Mouse (Mus musculus): ENCODE measurements around the gene Rhox2f.
"Not testable (repeated sequence)": the region's sequence is repeated elsewhere in the genome, so short reads cannot be mapped to it uniquely, and the experiment has no call there.

Rhox2f gene

GRCm38 (mm10) chrX:37571105-37571504 is at the start of gene Rhox2f:
Gene Rhox2f (plus strand): TSS chrX:37571405.
- DNase-seq (ENCODE audit: extremely low read depth, low read depth), result not testable (repeated sequence)

- DNase-seq (ENCODE audit: extremely low read depth, low read depth), result not testable (repeated sequence)
Observed at GRCm38 (mm10) chrX:37530152-37530551, 41.1 kb upstream of the Rhox2f start, which contains the start of gene Rhox2e. Gene Rhox2e (plus strand): TSS chrX:37530452.

GRCm38 (mm10) chrX:37541719-37542118 is 29.5 kb upstream of the Rhox2f start, which contains the start of gene Rhox3e:
Gene Rhox3e (plus strand): TSS chrX:37542019.
- DNase-seq (ENCODE audit: extremely low read depth, low read depth), result not testable (repeated sequence)

- DNase-seq (ENCODE audit: extremely low read depth, low read depth), result not testable (repeated sequence)
Observed at GRCm38 (mm10) chrX:37557112-37557511, 14.1 kb upstream of the Rhox2f start, which contains the start of gene Rhox4e. Gene Rhox4e (plus strand): TSS chrX:37557412.

- not testable (repeated sequence) for DNase-seq (ENCODE audit: extremely low read depth, low read depth)
Observed at GRCm38 (mm10) chrX:37572638-37573037, 1.4 kb downstream of the Rhox2f start.

GRCm38 (mm10) chrX:37580692-37581091 is 9.5 kb downstream of the Rhox2f start, which contains the start of gene Rhox3f:
Gene Rhox3f (plus strand): TSS chrX:37580992.
- DNase-seq (ENCODE audit: extremely low read depth, low read depth), result not testable (repeated sequence)

- DNase-seq (ENCODE audit: extremely low read depth, low read depth), result not testable (repeated sequence)
Observed at GRCm38 (mm10) chrX:37607604-37608003, 36.4 kb downstream of the Rhox2f start, which contains the start of gene Rhox4f. Gene Rhox4f (minus strand): TSS chrX:37607704.

All from MEL-GATA-1-ER (cell line).